10 mouse cellular contexts compared by ENCODE assay signal in the genomic region with DNA sequence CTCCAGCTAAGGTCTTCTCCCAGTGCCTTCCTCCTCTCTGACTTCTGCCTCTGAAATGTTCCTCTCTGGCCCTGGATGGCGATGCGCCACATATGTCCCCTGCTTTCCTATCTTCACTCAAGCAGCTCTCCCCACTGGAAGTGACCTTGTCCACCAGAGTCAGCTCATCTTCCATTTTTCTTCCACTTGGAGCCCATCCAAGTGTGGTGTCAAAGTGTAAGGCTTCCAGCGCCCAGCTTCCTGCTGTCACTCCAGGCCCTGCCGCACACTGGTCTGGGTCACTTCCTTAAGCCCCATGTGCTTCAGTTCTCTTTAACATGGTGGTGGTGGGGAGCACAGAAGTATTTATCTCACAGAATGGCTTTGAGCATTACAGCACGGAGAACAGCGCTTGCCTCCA. TPM values are rescaled to one million over a fixed set of nuclear protein-coding genes. Genes with fewer than 3 reads are reported as not detected.
A peak's percentile ranks its signal among the peaks of the same experiment; 100 is the strongest.
DNase-seq lines count a peak whose midpoint lies in the region; ATAC-seq and TF ChIP-seq lines count a peak whose summit lies in the region.
"Had no signal": no experiment of that assay in that cellular context is flagged by ENCODE, and none has a peak within 500 bp of the region (broad histone marks: within the 10 kb centered on the region; RNA-seq: fewer than 3 reads in every experiment).

No protein-coding gene starts in this region.

- WGBS in liver, postnatal 0 days (ENCODE audit: insufficient replicate concordance) = 59% methylated on average over 6 of the region's 6 CpGs

- ATAC-seq in liver, postnatal 0 days = peak; percentile 72
- no peak for ATAC-seq in CD4-positive, CD25-positive, alpha-beta regulatory T cell, adult 4 months

- peaks cover 4% of the 10 kb centered on the region for H3K4me1 ChIP-seq in liver, postnatal 0 days (ENCODE audit: insufficient read depth)

- 0 out of 2 replicates have a peak overlapping the region, but pooled peaks have one; percentile 4 for H3K27ac ChIP-seq in liver, postnatal 0 days (ENCODE audit: low read depth)
- H3K27ac ChIP-seq: embryonic facial prominence, embryonic 15.5 days had no signal

- no peak overlapping the region for H3K4me2 ChIP-seq in liver, postnatal 0 days (ENCODE audit: low read depth, low read length)
- H3K4me2 ChIP-seq: embryonic facial prominence, embryonic 15.5 days had no signal

- DNase-seq in R1 (ENCODE audit: low read depth, low spot score) = peak; percentile 20
- peak; percentile 79 for DNase-seq in adrenal gland, postnatal 10 days
- DNase-seq in kidney, adult 8-10 months = peak; percentile 65 to 73
- peak; percentile 39 for DNase-seq in liver, postnatal 0 days
- DNase-seq in layer of hippocampus, adult 8-10 months (ENCODE audit: low spot score in 2 of 2) = no peak
- no peak for DNase-seq in cerebellum, adult 11-12 months
- DNase-seq in spleen, postnatal 14 days (ENCODE audit: low spot score in 2 of 2) = no peak
- DNase-seq: thymus, postnatal 14 days had no signal

- no peaks in the 10 kb centered on the region for H3K36me3 ChIP-seq in liver, postnatal 0 days (replicated peaks; ENCODE audit: insufficient read depth, low read length)
- H3K36me3 ChIP-seq: embryonic facial prominence, embryonic 15.5 days had no signal

- no peaks in the 10 kb centered on the region for H3K27me3 ChIP-seq in liver, postnatal 0 days (ENCODE audit: insufficient read depth, low read length)
- H3K27me3 ChIP-seq: embryonic facial prominence, embryonic 15.5 days had no signal

- 0 out of 2 replicates have a peak, but pooled peaks have one; percentile 0 for TF ChIP-seq CTCF in liver, postnatal 0 days (IDR thresholded peaks at IDR 0.05; ENCODE audit: low read depth)

- peak; percentile 35; the same call in 1 of the 2 replicates for TF ChIP-seq EP300 in liver, postnatal 0 days (IDR thresholded peaks at IDR 0.05; ENCODE audit: low read depth)

- no peak overlapping the region for H3K9ac ChIP-seq in liver, postnatal 0 days (replicated peaks)
- H3K9ac ChIP-seq: embryonic facial prominence, embryonic 15.5 days had no signal

- no peaks in the 10 kb centered on the region for H3K9me3 ChIP-seq in liver, postnatal 0 days (ENCODE audit: low read length)
- H3K9me3 ChIP-seq: embryonic facial prominence, embryonic 15.5 days had no signal

- no peak overlapping the region for H3K4me3 ChIP-seq in liver, postnatal 0 days (ENCODE audit: low read depth, low read length)
- H3K4me3 ChIP-seq: embryonic facial prominence, embryonic 15.5 days had no signal

RNA-seq across cellular contexts. Expression of a gene that starts 16.4 kb away (rescaled TPM):
- 10 to 100 TPM; 14.9 to 17.5 TPM for total RNA-seq in adrenal gland, postnatal 10 days (2021)
- 0.92 and 1.00 TPM in 2 replicates for polyA plus RNA-seq in liver, postnatal 0 days (2015; fragmentation: Nextera tagmentation; extraction: Ambion mirVana)
- total RNA-seq in layer of hippocampus, adult 8-10 months (2022) = 1 to 10 TPM; 2.9 to 5.3 (median 3.6) TPM
- 10 to 100 TPM in 1 of 2 experiments, 1 to 10 TPM in 1; 8.9 to 12.5 TPM for polyA plus RNA-seq in CD4-positive, CD25-positive, alpha-beta regulatory T cell, adult 4 months (2017; shearing (Covaris generic))

Comparison
In these comparisons a context has a peak if more than half of its experiments do, and no peak if none do; other contexts are left out.
1. DNase-seq: peak in R1 (single experiment), adrenal gland, postnatal 10 days (single experiment), kidney, adult 8-10 months (2 of 2) and liver, postnatal 0 days (single experiment); none in layer of hippocampus, adult 8-10 months (0 of 2), cerebellum, adult 11-12 months (single experiment) and spleen, postnatal 14 days (0 of 2).